Mouse (Mus musculus): ENCODE measurements around the gene Polrmt. TPM values are rescaled to one million over a fixed set of nuclear protein-coding genes. Genes with fewer than 3 reads are reported as not detected.
"Not testable (repeated sequence)": the region's sequence is repeated elsewhere in the genome, so short reads cannot be mapped to it uniquely, and the experiment has no call there.

Gene Polrmt
- polyA plus RNA-seq, 1 experiment: 66.3 TPM

DNA sequence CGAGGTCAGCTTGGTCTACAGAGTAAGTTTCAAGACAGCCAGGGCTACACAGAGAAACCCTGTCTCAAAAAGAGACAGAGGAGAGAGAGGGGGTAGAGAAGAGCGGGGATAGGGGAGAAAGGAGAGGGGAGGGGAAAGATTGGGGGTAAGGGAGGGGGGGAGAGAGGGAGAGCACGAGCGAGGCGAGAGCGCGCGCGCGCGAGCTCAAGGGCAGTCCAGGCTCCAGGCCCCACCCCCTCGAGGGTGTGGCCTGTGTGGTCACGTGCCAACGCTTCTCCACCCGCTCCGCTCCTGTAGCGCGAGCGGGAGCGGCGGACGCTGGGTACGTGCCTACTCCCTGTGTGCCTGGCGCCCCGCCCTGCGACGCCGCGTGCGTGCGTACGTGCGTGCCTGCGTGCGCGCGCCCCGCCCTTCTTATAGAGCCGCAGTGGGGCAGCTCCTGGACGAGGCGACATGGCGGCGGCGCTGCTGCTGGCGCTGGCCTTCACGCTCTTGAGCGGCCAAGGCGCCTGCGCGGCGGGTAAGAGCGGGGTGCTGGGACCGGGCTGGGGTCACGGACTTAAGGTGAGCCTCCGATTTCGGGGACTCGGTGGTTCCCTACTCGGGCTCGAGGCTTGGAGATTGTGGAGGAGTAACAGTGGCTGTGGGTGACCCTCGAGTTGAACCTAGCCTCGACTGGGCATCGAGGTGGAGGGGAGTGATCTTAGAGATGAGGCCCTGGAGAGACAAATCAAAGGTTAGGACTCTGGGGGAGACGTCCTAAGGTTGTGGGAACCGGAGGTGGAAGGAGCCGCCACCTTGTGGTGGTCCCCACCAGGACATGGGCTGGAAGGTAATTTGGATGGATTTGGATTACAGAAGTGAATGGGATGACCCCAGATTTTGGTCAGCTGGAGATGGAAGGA, 42.1 kb downstream of the Polrmt start, which contains the start of gene Bsg:
Bsg (plus strand) TSS at position 427 of the 905 bp plus-strand sequence.
- H3K27me3 ChIP-seq (replicated peaks; ENCODE audit: control insufficient read depth, insufficient read depth, low read length): no peaks in the 10 kb centered on the region
- peak; percentile 36 for TF ChIP-seq CTCF (conservative IDR thresholded peaks at IDR 0.05; ENCODE audit: insufficient read depth, insufficient read length, low read depth, low read length)
- TF ChIP-seq POLR2A (IDR thresholded peaks at IDR 0.05; ENCODE audit: low read depth, low read length): peak; percentile 80
- H3K4me1 ChIP-seq (ENCODE audit: control insufficient read depth, insufficient read depth, low read length): peaks cover 27% of the 10 kb centered on the region
- H3K4me3 ChIP-seq (ENCODE audit: insufficient read depth, low read depth, low read length): peak within 1 kb of the TSS; percentile 79
- H3K27ac ChIP-seq (ENCODE audit: insufficient read depth, low read depth, low read length): peak within 1 kb of the TSS; percentile 80
- H3K36me3 ChIP-seq (ENCODE audit: control insufficient read depth, insufficient read depth, low read length): no peaks in the 10 kb centered on the region
- WGBS: under 1% methylated on average over 60 of the region's 65 CpGs
- peak; percentile 99 for DNase-seq

- Histone ChIP-seq H3K4me1 (ENCODE audit: control insufficient read depth, insufficient read depth, low read length) (peaks cover 27% of the 10 kb centered on the region), H3K4me3 (ENCODE audit: insufficient read depth, low read depth, low read length) (no peak overlapping the region)
- WGBS: 87% methylated on average over 10 of the region's 10 CpGs
Observed at GRCm38 (mm10) chr10:79703541-79703940, 42.8 kb downstream of the Polrmt start.

DNA sequence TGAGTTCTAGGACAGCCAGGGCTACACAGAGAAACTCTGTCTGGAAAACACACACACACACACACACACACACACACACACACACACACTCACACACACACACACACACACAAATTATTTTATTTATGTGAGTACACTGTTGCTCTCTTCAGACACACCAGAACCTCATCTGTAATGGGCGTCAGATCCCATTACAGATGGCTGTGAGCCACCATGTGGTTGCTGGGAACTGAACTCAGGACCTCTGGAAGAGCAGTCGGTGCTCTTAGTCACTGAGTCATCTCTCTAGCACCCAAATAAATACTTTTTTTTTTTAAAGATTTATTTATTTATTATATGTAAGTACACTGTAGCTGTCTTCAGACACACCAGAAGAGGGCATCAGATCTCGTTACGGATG, 43.4 kb downstream of the Polrmt start:
- peaks cover 27% of the 10 kb centered on the region for H3K4me1 ChIP-seq (ENCODE audit: control insufficient read depth, insufficient read depth, low read length)
- not testable (repeated sequence) for H3K4me3 ChIP-seq (ENCODE audit: insufficient read depth, low read depth, low read length); H3K27ac ChIP-seq (ENCODE audit: insufficient read depth, low read depth, low read length); H3K27me3 ChIP-seq (replicated peaks; ENCODE audit: control insufficient read depth, insufficient read depth, low read length); DNase-seq; H3K36me3 ChIP-seq (ENCODE audit: control insufficient read depth, insufficient read depth, low read length)
- WGBS: 83% methylated on average over 4 of the region's 4 CpGs

More at GRCm38 (mm10) chr10:79703541-79703940, 42.8 kb downstream of the Polrmt start:
- H3K27ac ChIP-seq (ENCODE audit: insufficient read depth, low read depth, low read length): no peak overlapping the region
- no peak for DNase-seq
- H3K36me3 ChIP-seq (ENCODE audit: control insufficient read depth, insufficient read depth, low read length): no peaks in the 10 kb centered on the region
- TF ChIP-seq POLR2A (IDR thresholded peaks at IDR 0.05; ENCODE audit: low read depth, low read length): no peak
- TF ChIP-seq CTCF (conservative IDR thresholded peaks at IDR 0.05; ENCODE audit: insufficient read depth, insufficient read length, low read depth, low read length): no peak
- no peaks in the 10 kb centered on the region for H3K27me3 ChIP-seq (replicated peaks; ENCODE audit: control insufficient read depth, insufficient read depth, low read length)

- Histone ChIP-seq H3K4me1 (ENCODE audit: control insufficient read depth, insufficient read depth, low read length) (peaks cover 16% of the 10 kb centered on the region), H3K36me3 (ENCODE audit: control insufficient read depth, insufficient read depth, low read length) (no peaks in the 10 kb centered on the region), H3K27me3 (replicated peaks; ENCODE audit: control insufficient read depth, insufficient read depth, low read length) (no peaks in the 10 kb centered on the region), H3K27ac (ENCODE audit: insufficient read depth, low read depth, low read length) (peak overlapping the region; percentile 62), H3K4me3 (ENCODE audit: insufficient read depth, low read depth, low read length) (no peak overlapping the region)
- peak; percentile 74 for DNase-seq
- TF ChIP-seq POLR2A (IDR thresholded peaks at IDR 0.05; ENCODE audit: low read depth, low read length) (no peak), CTCF (conservative IDR thresholded peaks at IDR 0.05; ENCODE audit: insufficient read depth, insufficient read length, low read depth, low read length) (no peak)
- 53% methylated on average over 10 of the region's 10 CpGs for WGBS
Observed at GRCm38 (mm10) chr10:79701443-79702129, 44.8 kb downstream of the Polrmt start.

DNA sequence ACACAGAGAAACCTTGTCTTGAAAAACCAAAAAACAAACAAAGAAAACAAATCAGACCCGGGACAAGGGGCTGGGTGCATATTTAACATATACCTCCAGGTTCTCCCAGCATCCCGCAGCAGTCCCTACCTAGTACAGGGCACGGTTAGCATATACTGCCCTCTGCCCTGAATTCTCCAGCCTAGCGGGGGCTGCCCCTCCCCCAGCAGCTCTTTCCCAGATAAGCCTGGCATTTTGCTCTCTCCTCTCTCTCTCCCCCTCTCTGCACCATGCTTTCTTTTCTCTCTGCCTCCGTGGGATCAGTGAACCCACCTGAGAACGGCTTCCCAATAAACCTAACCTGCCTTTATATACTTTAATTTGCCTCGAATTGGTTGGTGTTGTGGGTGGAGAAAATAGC, 45.7 kb downstream of the Polrmt start:
- DNase-seq: no peak
- no peaks in the 10 kb centered on the region for H3K27me3 ChIP-seq (replicated peaks; ENCODE audit: control insufficient read depth, insufficient read depth, low read length)
- TF ChIP-seq POLR2A (IDR thresholded peaks at IDR 0.05; ENCODE audit: low read depth, low read length) (no peak), CTCF (conservative IDR thresholded peaks at IDR 0.05; ENCODE audit: insufficient read depth, insufficient read length, low read depth, low read length) (no peak)
- H3K4me1 ChIP-seq (ENCODE audit: control insufficient read depth, insufficient read depth, low read length): peaks cover 8% of the 10 kb centered on the region; the same call in 1 of the 2 replicates
- no peak overlapping the region for H3K4me3 ChIP-seq (ENCODE audit: insufficient read depth, low read depth, low read length)
- 48% methylated on average over 7 of the region's 7 CpGs for WGBS
- no peaks in the 10 kb centered on the region for H3K36me3 ChIP-seq (ENCODE audit: control insufficient read depth, insufficient read depth, low read length)
- H3K27ac ChIP-seq (ENCODE audit: insufficient read depth, low read depth, low read length): peak overlapping the region; percentile 62; the same call in 1 of the 2 replicates

DNA sequence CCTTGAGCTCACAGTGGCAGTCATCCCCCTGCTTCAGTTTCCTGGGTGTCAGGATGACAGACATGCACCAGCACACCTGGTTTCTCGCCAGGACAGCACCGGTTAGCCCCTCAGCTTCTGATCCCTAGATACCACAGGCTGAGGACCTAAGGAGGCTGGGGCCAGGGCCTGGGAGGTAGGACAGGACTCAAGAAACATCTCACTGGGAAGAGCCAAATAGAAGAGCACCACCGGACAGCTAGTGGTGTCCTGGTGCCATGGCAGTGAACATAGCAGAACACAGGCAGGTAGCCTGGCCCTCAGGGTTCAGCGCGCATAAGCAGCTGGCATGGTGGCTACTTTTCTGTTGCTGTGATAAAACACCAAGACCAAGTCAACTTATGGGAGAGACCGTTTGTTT, 47.9 kb downstream of the Polrmt start:
- H3K27ac ChIP-seq (ENCODE audit: insufficient read depth, low read depth, low read length): no peak overlapping the region
- H3K36me3 ChIP-seq (ENCODE audit: control insufficient read depth, insufficient read depth, low read length): no peaks in the 10 kb centered on the region
- H3K27me3 ChIP-seq (replicated peaks; ENCODE audit: control insufficient read depth, insufficient read depth, low read length): no peaks in the 10 kb centered on the region
- 93% methylated on average over 6 of the region's 6 CpGs for WGBS
- no peak overlapping the region for H3K4me3 ChIP-seq (ENCODE audit: insufficient read depth, low read depth, low read length)
- DNase-seq: no peak
- no peaks in the 10 kb centered on the region for H3K4me1 ChIP-seq (ENCODE audit: control insufficient read depth, insufficient read depth, low read length)
- no peak for TF ChIP-seq POLR2A (IDR thresholded peaks at IDR 0.05; ENCODE audit: low read depth, low read length)
- TF ChIP-seq CTCF (conservative IDR thresholded peaks at IDR 0.05; ENCODE audit: insufficient read depth, insufficient read length, low read depth, low read length): no peak

DNA sequence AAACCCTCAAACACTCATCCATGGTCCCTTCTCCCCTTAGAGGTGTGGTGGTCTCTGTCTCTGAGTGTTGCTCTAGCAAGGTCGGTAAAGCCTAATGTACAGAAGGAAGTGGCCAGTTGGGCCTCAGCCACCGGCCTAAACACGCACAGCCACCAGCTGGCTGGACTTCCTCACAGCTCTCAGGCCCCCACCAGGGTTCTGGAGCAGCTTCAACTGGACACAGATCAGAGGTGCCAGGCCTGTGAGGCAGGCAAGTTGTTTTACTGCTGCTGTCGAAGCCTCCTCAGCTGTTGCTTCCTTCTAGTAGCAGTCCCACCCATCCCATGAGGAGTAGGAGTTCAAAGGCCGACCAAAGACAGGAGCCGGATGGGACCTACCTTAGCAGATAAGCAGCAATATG, 48.5 kb downstream of the Polrmt start:
- H3K27me3 ChIP-seq (replicated peaks; ENCODE audit: control insufficient read depth, insufficient read depth, low read length): no peaks in the 10 kb centered on the region
- no peak for DNase-seq
- TF ChIP-seq CTCF (conservative IDR thresholded peaks at IDR 0.05; ENCODE audit: insufficient read depth, insufficient read length, low read depth, low read length) (no peak), POLR2A (IDR thresholded peaks at IDR 0.05; ENCODE audit: low read depth, low read length) (no peak)
- H3K36me3 ChIP-seq (ENCODE audit: control insufficient read depth, insufficient read depth, low read length): no peaks in the 10 kb centered on the region
- no peak overlapping the region for H3K4me3 ChIP-seq (ENCODE audit: insufficient read depth, low read depth, low read length)
- whole genome bisulfite sequencing: 63% methylated on average over 6 of the region's 6 CpGs
- no peak overlapping the region for H3K27ac ChIP-seq (ENCODE audit: insufficient read depth, low read depth, low read length)
- H3K4me1 ChIP-seq (ENCODE audit: control insufficient read depth, insufficient read depth, low read length): no peaks in the 10 kb centered on the region

Data from kidney, adult 2 months (tissue).